Mouse (Mus musculus): ENCODE data around the gene Efna3.

- no peak for TF ChIP-seq CTCF (IDR thresholded peaks at IDR 0.05)
- no peak for TF ChIP-seq EP300 (IDR thresholded peaks at IDR 0.05)
These were observed 14.4 kb upstream of the Efna3 start for GRCm38 (mm10) chr3:89337062-89337720.

Data from lung, postnatal 0 days (tissue).